Mouse (Mus musculus) stomach, embryonic 15.5 days (tissue): ENCODE results near the gene Ces2c. TPM values are rescaled to one million over a fixed set of nuclear protein-coding genes. Genes with fewer than 3 reads are reported as not detected.
"Not testable (repeated sequence)": the region's sequence is repeated elsewhere in the genome, so short reads cannot be mapped to it uniquely, and the experiment has no call there.

ENCODE experiments used
- ATAC-seq: fragments of 200-750 bp; cut with Nextera tagmentation; 2 replicates; pipeline ENCODE4 v1.8.0; 2017; ENCODE audit warnings: low read depth, moderate number of reproducible peaks, moderate TSS enrichment; ENCODE audit not compliant: insufficient read depth, low FRiP score
- H3K27ac ChIP-seq: fragments of 300-500 bp; sonication (generic); 2 replicates; pipeline ENCODE4 v1.5.1; 2015; ENCODE audit warnings: mild to moderate bottlenecking, inconsistent platforms
- H3K27me3 ChIP-seq: fragments of 300-500 bp; sonication (generic); replicated peaks from 2 replicates; pipeline ENCODE4 v1.6.1; 2015; ENCODE audit warnings: inconsistent platforms
- H3K36me3 ChIP-seq: fragments of 300-500 bp; sonication (generic); 2 replicates; pipeline ENCODE4 v1.6.1; 2015; ENCODE audit warnings: inconsistent platforms
- H3K4me1 ChIP-seq: fragments of 300-500 bp; sonication (generic); 2 replicates; pipeline ENCODE4 v1.6.1; 2015; ENCODE audit warnings: inconsistent platforms
- H3K4me2 ChIP-seq: fragments of 300-500 bp; sonication (generic); 2 replicates; pipeline ENCODE4 v1.6.1; 2015; ENCODE audit warnings: mild to moderate bottlenecking, inconsistent platforms
- H3K4me3 ChIP-seq: fragments of 300-500 bp; sonication (generic); replicated peaks from 2 replicates; pipeline ENCODE4 v1.5.1; 2015; ENCODE audit warnings: inconsistent platforms
- H3K9ac ChIP-seq: fragments of 300-500 bp; sonication (generic); 2 replicates; pipeline ENCODE4 v1.6.1; 2015; ENCODE audit warnings: inconsistent platforms
- H3K9me3 ChIP-seq: fragments of 300-500 bp; sonication (generic); 2 replicates; pipeline ENCODE4 v1.6.1; 2016; ENCODE audit warnings: inconsistent platforms
- WGBS: fragments of 180-500 bp; shearing (Covaris S2); methylation state at CpG from one replicate; pipeline ENCODE4 v1.1.7; 2015; 5-methylcytosine and 5-hydroxymethylcytosine counted together
- polyA plus RNA-seq: library from polyadenylated mRNA; unstranded; fragments of >200 nt; fragmentation: Nextera tagmentation; extraction: Ambion mirVana; gene quantifications from 2 replicates; pipeline ENCODE4 v1.2.1, GENCODE M21; 2015

Gene Ces2c
- 0.80 and 0.87 TPM in 2 replicates for polyA plus RNA-seq

- no peak within 1 kb of the TSS for H3K27ac ChIP-seq
- H3K4me3 ChIP-seq: no peak within 1 kb of the TSS
- no peak for ATAC-seq
- 74% methylated on average over 3 of the region's 3 CpGs for WGBS
- no peaks in the 10 kb centered on the region for H3K36me3 ChIP-seq
- no peaks in the 10 kb centered on the region for H3K9me3 ChIP-seq
- H3K9ac ChIP-seq: no peak within 1 kb of the TSS
- no peaks in the 10 kb centered on the region for H3K27me3 ChIP-seq
- H3K4me2 ChIP-seq: no peak within 1 kb of the TSS
- no peaks in the 10 kb centered on the region for H3K4me1 ChIP-seq
Observed at GRCm38 (mm10) chr8:104846831-104847230, at the start of gene Ces2c. Ces2c (plus strand) TSS chr8:104847068.

DNA sequence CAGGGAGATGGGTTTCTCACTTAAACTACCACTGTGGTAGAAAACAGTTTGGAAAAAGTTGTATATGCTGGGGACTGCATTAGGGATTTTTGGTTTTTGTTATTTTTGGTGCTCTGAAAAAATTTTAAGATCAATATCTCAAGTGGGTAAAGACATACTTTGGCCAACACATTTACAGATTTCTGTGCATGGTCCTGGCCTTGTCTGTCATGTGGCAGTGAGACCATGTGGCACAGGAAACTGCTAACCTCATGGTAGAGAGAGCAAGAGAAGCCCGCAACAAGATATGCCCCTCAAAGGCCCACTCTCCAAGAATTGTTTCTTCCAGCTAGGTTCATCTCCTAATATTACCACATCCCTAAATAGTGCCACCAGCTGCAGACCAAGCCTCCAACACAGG, 47.5 kb upstream of the Ces2c start:
- no peaks in the 10 kb centered on the region for H3K4me1 ChIP-seq
- H3K9ac ChIP-seq: no peak overlapping the region

GRCm38 (mm10) chr8:104806127-104806526, 40.7 kb upstream of the Ces2c start:
- Histone ChIP-seq H3K36me3 (no peaks in the 10 kb centered on the region), H3K9ac (no peak overlapping the region), H3K4me2 (no peak overlapping the region), H3K4me1 (no peaks in the 10 kb centered on the region), H3K27ac (no peak overlapping the region), H3K27me3 (no peaks in the 10 kb centered on the region), H3K9me3 (no peaks in the 10 kb centered on the region), H3K4me3 (no peak overlapping the region)
- no peak for ATAC-seq
- 38% methylated on average over 2 of the region's 2 CpGs for WGBS

More for the DNA sequence above, 47.5 kb upstream of the Ces2c start:
- no peak overlapping the region for H3K4me3 ChIP-seq
- no peaks in the 10 kb centered on the region for H3K36me3 ChIP-seq
- H3K27ac ChIP-seq: no peak overlapping the region
- H3K9me3 ChIP-seq: no peaks in the 10 kb centered on the region
- ATAC-seq: no peak
- H3K27me3 ChIP-seq: no peaks in the 10 kb centered on the region
- H3K4me2 ChIP-seq: no peak overlapping the region
- 91% methylated on average over 1 of the region's 1 CpGs for WGBS

DNA sequence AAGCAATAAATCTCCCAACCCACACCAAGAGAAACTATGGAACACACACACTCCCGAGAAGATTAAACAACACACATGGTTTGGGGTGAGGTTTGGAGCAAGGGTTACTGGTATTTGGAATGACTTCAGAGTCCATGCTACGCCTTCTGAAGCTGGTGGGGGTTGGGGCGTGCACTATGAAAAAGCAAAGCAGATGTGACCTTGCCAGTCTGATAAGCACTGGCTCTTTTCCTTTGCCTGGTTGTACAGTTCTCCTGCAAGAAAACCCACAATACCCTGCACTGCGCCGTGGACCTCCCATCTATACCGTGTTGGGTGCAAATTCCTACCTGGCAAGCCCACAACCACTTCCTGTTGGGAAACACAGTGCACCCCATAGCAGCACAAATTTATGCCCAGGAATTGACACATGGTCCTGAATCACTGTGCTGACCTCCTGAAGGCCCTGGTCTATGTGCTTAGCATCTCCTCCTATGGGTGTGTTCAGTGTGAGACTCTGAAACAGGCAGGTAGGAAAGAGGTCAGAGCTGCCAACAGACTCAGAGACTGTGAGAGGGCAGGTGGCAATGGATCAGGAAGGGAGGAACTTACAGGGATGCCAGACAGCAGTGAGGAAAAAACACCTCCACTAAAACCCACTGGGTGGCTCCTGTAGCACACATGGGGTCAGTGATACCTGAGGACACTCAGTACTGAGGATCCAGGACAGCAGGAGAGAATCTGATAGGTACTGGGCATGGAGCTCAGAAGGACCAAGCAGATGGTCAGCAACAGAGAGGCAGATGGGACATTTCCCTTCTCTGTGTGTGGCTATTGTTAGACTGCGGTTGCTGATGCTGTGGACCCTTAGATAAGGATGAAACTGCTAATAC, 38.1 kb upstream of the Ces2c start:
- H3K9ac ChIP-seq: no peak overlapping the region
- no peaks in the 10 kb centered on the region for H3K36me3 ChIP-seq
- WGBS: 75% methylated on average over 7 of the region's 7 CpGs
- H3K4me3 ChIP-seq: no peak overlapping the region
- H3K4me2 ChIP-seq: no peak overlapping the region
- H3K27me3 ChIP-seq: no peaks in the 10 kb centered on the region
- no peak for ATAC-seq
- no peaks in the 10 kb centered on the region for H3K4me1 ChIP-seq
- H3K27ac ChIP-seq: no peak overlapping the region
- H3K9me3 ChIP-seq: no peaks in the 10 kb centered on the region

DNA sequence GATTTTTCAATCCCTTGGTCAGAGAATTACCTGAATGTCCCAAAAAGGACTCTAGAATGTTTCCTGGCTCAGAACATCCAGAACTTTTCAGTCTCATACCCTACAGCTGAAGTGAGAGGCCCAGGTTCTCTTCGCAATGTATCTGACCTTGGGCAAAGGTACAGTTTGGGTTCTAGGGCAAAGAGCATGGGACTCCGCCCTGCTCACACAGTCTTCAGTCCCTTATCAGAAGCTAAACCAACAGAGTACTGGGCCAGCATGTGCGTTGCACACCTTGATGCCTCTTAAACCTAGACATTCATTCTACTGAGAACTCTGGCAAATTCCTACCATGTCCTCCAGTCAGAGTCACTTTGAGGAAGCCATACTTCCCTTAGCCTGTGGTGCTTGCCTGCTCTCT, 37.4 kb upstream of the Ces2c start:
- Histone ChIP-seq H3K27me3 (no peaks in the 10 kb centered on the region), H3K27ac (no peak overlapping the region), H3K9ac (no peak overlapping the region), H3K36me3 (no peaks in the 10 kb centered on the region), H3K4me2 (no peak overlapping the region), H3K4me3 (no peak overlapping the region), H3K4me1 (no peaks in the 10 kb centered on the region), H3K9me3 (no peaks in the 10 kb centered on the region)
- ATAC-seq: peak; percentile 60
- 76% methylated on average over 3 of the region's 3 CpGs for whole genome bisulfite sequencing

DNA sequence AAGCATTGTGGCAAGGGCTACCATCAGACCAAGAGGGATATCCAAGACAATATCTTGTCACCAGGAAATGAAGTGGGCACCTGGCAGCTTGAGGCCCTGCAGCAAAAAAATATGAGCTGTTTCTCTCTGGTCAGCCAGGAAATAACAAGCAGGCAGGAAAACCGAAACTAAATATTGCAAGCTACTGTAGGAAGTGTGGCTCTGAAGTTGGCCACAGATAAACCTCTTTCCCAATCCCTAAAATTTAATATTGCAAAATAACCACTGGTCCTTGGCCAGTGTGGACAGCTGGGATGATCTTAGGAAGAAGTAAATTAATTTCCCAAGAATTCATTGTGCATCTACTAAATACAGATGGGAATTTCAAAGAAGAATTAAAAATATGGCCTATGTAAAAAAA, 20.0 kb upstream of the Ces2c start:
- H3K27me3 ChIP-seq: no peaks in the 10 kb centered on the region
- H3K9ac ChIP-seq: no peak overlapping the region
- 86% methylated on average over 1 of the region's 1 CpGs for WGBS
- no peak overlapping the region for H3K27ac ChIP-seq
- no peak for ATAC-seq
- H3K4me1 ChIP-seq: no peaks in the 10 kb centered on the region
- H3K36me3 ChIP-seq: no peaks in the 10 kb centered on the region
- no peaks in the 10 kb centered on the region for H3K9me3 ChIP-seq
- H3K4me2 ChIP-seq: no peak overlapping the region
- no peak overlapping the region for H3K4me3 ChIP-seq

DNA sequence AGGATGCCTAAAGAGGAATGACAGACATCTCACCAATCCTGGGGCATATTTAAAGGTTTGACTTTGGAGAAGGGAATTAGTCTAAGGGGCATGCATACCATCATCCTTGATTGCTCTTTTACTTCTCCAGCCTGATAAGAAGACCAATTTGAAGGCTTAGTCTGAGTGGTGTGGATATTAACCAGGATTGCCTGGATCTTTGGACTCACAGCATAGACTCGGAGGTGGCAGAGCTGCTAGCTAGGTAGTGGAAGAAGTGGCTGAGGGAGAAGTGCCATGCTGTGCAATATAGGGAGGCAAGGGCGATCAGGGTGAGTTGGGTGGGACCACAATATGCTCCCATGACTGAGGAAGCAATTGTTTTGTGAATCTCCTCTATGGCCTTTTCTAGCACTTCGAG, 18.6 kb upstream of the Ces2c start:
- Histone ChIP-seq H3K4me2 (no peak overlapping the region), H3K4me1 (no peaks in the 10 kb centered on the region), H3K27me3 (no peaks in the 10 kb centered on the region), H3K27ac (no peak overlapping the region), H3K9me3 (no peaks in the 10 kb centered on the region), H3K9ac (no peak overlapping the region), H3K4me3 (no peak overlapping the region), H3K36me3 (no peaks in the 10 kb centered on the region)
- no peak for ATAC-seq
- 75% methylated on average over 3 of the region's 3 CpGs for WGBS

GRCm38 (mm10) chr8:104831440-104831839, 15.4 kb upstream of the Ces2c start, which contains the start of gene Ces2b:
Ces2b (plus strand) TSS chr8:104831572.
- Histone ChIP-seq H3K4me3 (no peak within 1 kb of the TSS), H3K9me3 (no peaks in the 10 kb centered on the region), H3K4me2 (no peak within 1 kb of the TSS), H3K4me1 (no peaks in the 10 kb centered on the region), H3K36me3 (no peaks in the 10 kb centered on the region), H3K27me3 (no peaks in the 10 kb centered on the region), H3K9ac (no peak within 1 kb of the TSS), H3K27ac (no peak within 1 kb of the TSS)
- no peak for ATAC-seq
- WGBS: 34% methylated on average over 5 of the region's 5 CpGs

GRCm38 (mm10) chr8:104841360-104842078, 5.3 kb upstream of the Ces2c start:
- ATAC-seq: no peak
- Histone ChIP-seq H3K4me1 (no peaks in the 10 kb centered on the region), H3K4me3 (no peak overlapping the region), H3K36me3 (no peaks in the 10 kb centered on the region), H3K27ac (no peak overlapping the region), H3K4me2 (no peak overlapping the region), H3K27me3 (no peaks in the 10 kb centered on the region), H3K9ac (no peak overlapping the region), H3K9me3 (no peaks in the 10 kb centered on the region)
- WGBS: 77% methylated on average over 3 of the region's 3 CpGs

GRCm38 (mm10) chr8:104847741-104848462, 1.0 kb downstream of the Ces2c start:
- H3K4me1 ChIP-seq: no peaks in the 10 kb centered on the region
- H3K9ac ChIP-seq: no peak overlapping the region
- no peaks in the 10 kb centered on the region for H3K9me3 ChIP-seq
- H3K36me3 ChIP-seq: no peaks in the 10 kb centered on the region
- H3K4me3 ChIP-seq: no peak overlapping the region
- no peaks in the 10 kb centered on the region for H3K27me3 ChIP-seq
- no peak for ATAC-seq
- no peak overlapping the region for H3K27ac ChIP-seq
- H3K4me2 ChIP-seq: no peak overlapping the region
- WGBS: 69% methylated on average over 4 of the region's 4 CpGs

DNA sequence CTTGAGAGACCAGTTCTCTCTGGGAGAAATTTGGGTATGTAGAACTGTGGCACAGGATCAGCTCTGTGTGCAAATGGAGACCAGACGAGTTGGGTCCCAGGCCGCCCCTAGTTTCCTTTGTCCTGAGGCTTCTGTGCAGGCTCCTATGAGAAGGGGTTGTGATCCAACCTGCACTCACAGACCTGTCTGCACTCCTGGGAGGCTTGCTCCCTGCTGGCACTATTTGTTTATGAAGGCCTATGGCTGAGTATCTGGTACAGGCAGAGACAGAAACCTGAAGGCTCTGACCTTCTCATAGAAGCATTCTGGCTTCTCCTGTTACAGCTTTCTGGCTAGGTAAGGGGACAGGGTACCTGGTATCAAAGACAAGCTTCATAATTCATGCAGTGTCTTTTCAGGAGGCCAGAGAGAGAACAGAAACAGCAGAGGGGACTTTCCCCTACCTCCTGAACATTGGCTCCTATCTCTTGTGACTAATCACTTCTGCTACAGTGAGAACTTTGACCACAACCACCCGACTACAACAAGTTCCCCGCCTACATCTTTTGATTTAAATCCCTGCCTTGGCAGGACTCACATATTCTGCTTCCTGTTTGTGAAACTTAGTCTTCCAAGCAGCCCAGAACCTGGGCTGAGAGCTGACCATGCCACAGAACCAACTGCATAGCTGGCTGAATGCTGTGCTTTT, 20.1 kb downstream of the Ces2c start:
- H3K4me1 ChIP-seq, H3K27ac ChIP-seq, H3K9me3 ChIP-seq, H3K36me3 ChIP-seq, H3K9ac ChIP-seq, H3K4me2 ChIP-seq, H3K27me3 ChIP-seq, H3K4me3 ChIP-seq: not testable (repeated sequence)
- peak; percentile 78 for ATAC-seq
- WGBS: no CpG with 5 or more reads among the region's 4 CpGs
